10 mouse cellular contexts compared by ENCODE assay signal in genomic region chr14:100260531-100260930, GRCm38 (mm10). TPM values are rescaled to one million over a fixed set of nuclear protein-coding genes. Genes with fewer than 3 reads are reported as not detected.
DNase-seq lines count a peak whose midpoint lies in the region; ATAC-seq lines count a peak whose summit lies in the region.
"Had no signal": no experiment of that assay in that cellular context is flagged by ENCODE, and none has a peak within 500 bp of the region (broad histone marks: within the 10 kb centered on the region; RNA-seq: fewer than 3 reads in every experiment).

No protein-coding gene starts in this region.

- H3K9me3 ChIP-seq in liver, embryonic 16.5 days (replicated peaks; ENCODE audit: control insufficient read depth, low read length): no peaks in the 10 kb centered on the region
- no peaks in the 10 kb centered on the region for H3K9me3 ChIP-seq in intestine, embryonic 16.5 days (ENCODE audit: control insufficient read depth, low read length)

- no peak overlapping the region for H3K27ac ChIP-seq in liver, embryonic 16.5 days (ENCODE audit: low read length)
- no peak overlapping the region for H3K27ac ChIP-seq in intestine, embryonic 16.5 days (ENCODE audit: low read length)
- H3K27ac ChIP-seq: liver, embryonic 14.5 days had no signal

- H3K9ac ChIP-seq in liver, embryonic 16.5 days (ENCODE audit: low read depth, low read length): no peak overlapping the region
- no peak overlapping the region for H3K9ac ChIP-seq in intestine, embryonic 16.5 days (ENCODE audit: low read depth, low read length)
- H3K9ac ChIP-seq: liver, embryonic 14.5 days had no signal

- DNase-seq in liver: no peak
- DNase-seq in heart, adult 18-20 months: peak; percentile 51 to 82
- no peak for DNase-seq in cerebellum, postnatal 25 days
- DNase-seq in MN1 (ENCODE audit: low spot score): no peak
- DNase-seq in cerebellum, postnatal 10 days: no peak

- 0 out of 2 replicates have a peak, but pooled peaks have one; percentile 9 for ATAC-seq in liver, embryonic 16.5 days (ENCODE audit: low read depth)
- 0 out of 2 replicates have a peak, but pooled peaks have one; percentile 26 for ATAC-seq in intestine, embryonic 16.5 days
- peak; percentile 59 for ATAC-seq in megakaryocyte, adult 5-6 weeks (ENCODE audit: poor library complexity, severe bottlenecking)
- ATAC-seq: Patski had no signal

- no peaks in the 10 kb centered on the region for H3K27me3 ChIP-seq in liver, embryonic 16.5 days (ENCODE audit: control insufficient read depth, insufficient read depth, low read depth, low read length)
- no peaks in the 10 kb centered on the region for H3K27me3 ChIP-seq in intestine, embryonic 16.5 days (replicated peaks; ENCODE audit: control insufficient read depth, insufficient read depth, low read length)
- H3K27me3 ChIP-seq: Patski had no signal

- H3K4me2 ChIP-seq in liver, embryonic 16.5 days (ENCODE audit: low read depth, low read length): no peak overlapping the region
- H3K4me2 ChIP-seq in intestine, embryonic 16.5 days (ENCODE audit: low read depth, low read length): no peak overlapping the region

- 36% methylated on average over 4 of the region's 4 CpGs for WGBS in liver, embryonic 16.5 days (ENCODE audit: insufficient replicate concordance)
- 63% methylated on average over 4 of the region's 4 CpGs for WGBS in intestine, embryonic 16.5 days

- H3K36me3 ChIP-seq in liver, embryonic 16.5 days (ENCODE audit: control insufficient read depth, insufficient read depth): no peaks in the 10 kb centered on the region
- H3K36me3 ChIP-seq in intestine, embryonic 16.5 days (ENCODE audit: control insufficient read depth, insufficient read depth, low read length): no peaks in the 10 kb centered on the region

- no peaks in the 10 kb centered on the region for H3K4me1 ChIP-seq in liver, embryonic 16.5 days (ENCODE audit: control insufficient read depth, low read depth, low read length)
- H3K4me1 ChIP-seq in intestine, embryonic 16.5 days (ENCODE audit: control insufficient read depth, insufficient read depth, low read length): 0 out of 2 replicates have a peak, but pooled peaks cover 4% of the 10 kb centered on the region

- no peak overlapping the region for H3K4me3 ChIP-seq in liver, embryonic 16.5 days (ENCODE audit: low read depth, low read length)
- no peak overlapping the region for H3K4me3 ChIP-seq in intestine, embryonic 16.5 days (ENCODE audit: low read length)

RNA-seq across cellular contexts. Expression of gene Klf12, which starts 23.9 kb away (rescaled TPM):
- polyA plus RNA-seq in liver, embryonic 16.5 days (2015; fragmentation: Nextera tagmentation; extraction: Ambion mirVana): 5.7 and 7.4 TPM in 2 replicates
- 10 to 100 TPM; 12.7 to 17.4 TPM for total RNA-seq in heart, adult 18-20 months (2021)
- 8.0 and 8.6 TPM in 2 replicates for polyA plus RNA-seq in intestine, embryonic 16.5 days (2015; fragmentation: Nextera tagmentation; extraction: Ambion mirVana)
- 0.75 TPM in 1 of 2 replicates, not detected in the other for total RNA-seq in megakaryocyte, adult 5-6 weeks (2015)
- 0.11 and 0.16 TPM in 2 replicates for total RNA-seq in megakaryocyte, adult 5-6 weeks (2017)

Comparison
In these comparisons a context has a peak if more than half of its experiments do, and no peak if none do; other contexts are left out.
1. ATAC-seq: peak in every context shown above with its lines; median percentile 59 in megakaryocyte, adult 5-6 weeks; 26 in intestine, embryonic 16.5 days; 9 in liver, embryonic 16.5 days.
2. DNase-seq: peak in heart, adult 18-20 months (2 of 2); none in liver (single experiment), cerebellum, postnatal 25 days (0 of 2), MN1 (single experiment) and cerebellum, postnatal 10 days (0 of 2).
3. RNA of gene Klf12, which starts 23.9 kb away (total RNA-seq): 12.7 to 17.4 TPM in heart, adult 18-20 months; 0.11 to 0.75 TPM in megakaryocyte, adult 5-6 weeks; every median in the first group is over 4 times any median in the second.